Comparison of ENCODE assay signal across 9 mouse cellular contexts in the genomic region with DNA sequence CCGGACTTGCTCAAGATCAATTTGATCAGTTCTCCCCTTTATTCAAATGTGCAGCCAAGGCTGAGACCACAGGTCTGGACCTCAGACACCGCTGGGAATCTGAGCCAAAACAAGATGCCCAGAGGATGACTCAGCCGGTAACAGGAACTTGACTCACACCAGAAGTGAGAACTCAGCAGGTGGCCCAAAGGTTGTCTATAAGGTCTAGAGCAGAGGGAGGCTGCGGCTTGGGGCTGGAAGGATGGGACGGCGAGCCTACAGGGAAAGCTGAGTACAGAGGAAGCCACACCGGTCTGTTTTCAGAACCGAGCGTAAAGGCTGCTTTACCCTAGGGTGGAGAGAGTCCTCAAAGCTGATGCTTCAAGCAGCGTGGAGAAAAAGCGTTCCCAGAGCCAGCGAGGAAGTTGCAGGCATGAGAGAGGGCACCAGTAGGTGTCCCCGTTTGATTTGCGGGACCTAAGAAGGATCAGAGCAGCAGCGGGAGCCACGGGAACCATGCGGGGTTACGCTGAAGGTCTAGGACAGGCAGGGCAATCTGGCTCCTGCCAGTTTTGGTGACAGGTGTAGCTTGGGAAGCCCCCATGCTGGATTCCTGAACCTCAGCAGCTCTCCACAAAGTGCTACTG. TPM values are rescaled to one million over a fixed set of nuclear protein-coding genes. Genes with fewer than 3 reads are reported as not detected.
DNase-seq lines count a peak whose midpoint lies in the region; ATAC-seq and TF ChIP-seq lines count a peak whose summit lies in the region.
"Had no signal": no experiment of that assay in that cellular context is flagged by ENCODE, and none has a peak within 500 bp of the region (broad histone marks: within the 10 kb centered on the region; RNA-seq: fewer than 3 reads in every experiment).

No protein-coding gene starts in this region.

- H3K4me2 ChIP-seq in intestine, embryonic 14.5 days (ENCODE audit: low read length): peak overlapping the region; percentile 34
- H3K4me2 ChIP-seq: midbrain, embryonic 12.5 days had no signal

- no peak for TF ChIP-seq POLR2A in ES-Bruce4 (IDR thresholded peaks at IDR 0.05; ENCODE audit: insufficient read depth, low read length)

- DNase-seq in heart, embryonic 10.5 days (ENCODE audit: low spot score): no peak
- DNase-seq in heart, postnatal 25 days (ENCODE audit: low spot score): no peak
- DNase-seq in cerebellum, postnatal 14 days: peak; percentile 21 to 37
- no peak for DNase-seq in intestine, embryonic 14.5 days (ENCODE audit: low spot score)
- DNase-seq in retina, postnatal 1 day: peak; percentile 48
- no peak for DNase-seq in layer of hippocampus, postnatal 25 days (ENCODE audit: extremely low spot score in 1 of 2, low spot score in 1 of 2)
- no peak for DNase-seq in thymus, postnatal 36 days

- H3K9ac ChIP-seq in ES-Bruce4 (ENCODE audit: low read depth, poor library complexity, severe bottlenecking): no peak overlapping the region
- no peak overlapping the region for H3K9ac ChIP-seq in intestine, embryonic 14.5 days (ENCODE audit: low read length)
- H3K9ac ChIP-seq: midbrain, embryonic 12.5 days had no signal

- ATAC-seq in intestine, embryonic 14.5 days (replicated peaks; ENCODE audit: low FRiP score, low TSS enrichment, low read depth): no peak

- TF ChIP-seq CTCF in ES-Bruce4 (IDR thresholded peaks at IDR 0.05; ENCODE audit: low read depth, low read length): no peak

- H3K27me3 ChIP-seq in heart, embryonic 10.5 days (ENCODE audit: insufficient read depth, poor library complexity, severe bottlenecking): peaks cover 4% of the 10 kb centered on the region; the same call in 1 of the 2 replicates
- no peaks in the 10 kb centered on the region for H3K27me3 ChIP-seq in ES-Bruce4 (ENCODE audit: control insufficient read depth, insufficient read depth, low read length, poor library complexity, severe bottlenecking)
- no peaks in the 10 kb centered on the region for H3K27me3 ChIP-seq in intestine, embryonic 14.5 days (replicated peaks; ENCODE audit: control insufficient read depth, insufficient read depth, low read length)

- peak overlapping the region; percentile 34 for H3K4me3 ChIP-seq in heart, embryonic 10.5 days
- peak overlapping the region; percentile 13; the same call in 1 of the 2 replicates for H3K4me3 ChIP-seq in ES-Bruce4 (ENCODE audit: low read depth, low read length)
- H3K4me3 ChIP-seq in intestine, embryonic 14.5 days (ENCODE audit: low read depth, low read length): no peak overlapping the region
- H3K4me3 ChIP-seq: midbrain, embryonic 12.5 days had no signal

- no peaks in the 10 kb centered on the region for H3K36me3 ChIP-seq in heart, embryonic 10.5 days
- H3K36me3 ChIP-seq in ES-Bruce4 (ENCODE audit: control insufficient read depth, insufficient read depth, low read length, poor library complexity, severe bottlenecking): no peaks in the 10 kb centered on the region
- no peaks in the 10 kb centered on the region for H3K36me3 ChIP-seq in intestine, embryonic 14.5 days (ENCODE audit: control insufficient read depth, insufficient read depth, low read length)
- H3K36me3 ChIP-seq: midbrain, embryonic 12.5 days had no signal

- 6% methylated on average over 18 of the region's 18 CpGs for WGBS in heart, embryonic 10.5 days
- 18% methylated on average over 18 of the region's 18 CpGs for WGBS in intestine, embryonic 14.5 days

- H3K27ac ChIP-seq in heart, embryonic 10.5 days: peak overlapping the region; percentile 47
- H3K27ac ChIP-seq in ES-Bruce4 (ENCODE audit: insufficient read depth, low read length): no peak overlapping the region
- H3K27ac ChIP-seq in intestine, embryonic 14.5 days (ENCODE audit: low read depth): no peak overlapping the region
- H3K27ac ChIP-seq: midbrain, embryonic 12.5 days had no signal

- peaks cover 24% of the 10 kb centered on the region for H3K4me1 ChIP-seq in heart, embryonic 10.5 days
- no peaks in the 10 kb centered on the region for H3K4me1 ChIP-seq in ES-Bruce4 (ENCODE audit: control insufficient read depth, insufficient read depth, low read length)
- peaks cover 16% of the 10 kb centered on the region; the same call in 1 of the 2 replicates for H3K4me1 ChIP-seq in intestine, embryonic 14.5 days (replicated peaks; ENCODE audit: control insufficient read depth, insufficient read depth, low read length)

- TF ChIP-seq EP300 in ES-Bruce4 (IDR thresholded peaks at IDR 0.05; ENCODE audit: insufficient read depth, low read depth, low read length): no peak

- intact Hi-C loops in heart, postnatal 25 days (cut with DNase I): no loop called here

- H3K9me3 ChIP-seq in heart, embryonic 10.5 days: 0 out of 2 replicates have a peak, but pooled peaks cover 5% of the 10 kb centered on the region
- no peaks in the 10 kb centered on the region; the same call in 1 of the 2 replicates for H3K9me3 ChIP-seq in ES-Bruce4 (replicated peaks; ENCODE audit: control insufficient read depth, insufficient read depth, low read length, poor library complexity, severe bottlenecking)
- H3K9me3 ChIP-seq in intestine, embryonic 14.5 days (ENCODE audit: control insufficient read depth, low read length): no peaks in the 10 kb centered on the region

RNA-seq across cellular contexts. Expression of gene Zfp366, which starts 32.2 kb away (rescaled TPM):
- polyA plus RNA-seq in heart, embryonic 10.5 days (2016; fragmentation: Nextera tagmentation; extraction: Ambion mirVana): 0.10 and 0.14 TPM in 2 replicates
- 10 to 100 TPM in 1 of 2 experiments, 1 to 10 TPM in 1; 8.9 to 11.6 TPM for total RNA-seq in heart, postnatal 25 days (2021)
- not detected in 2 replicates for polyA plus RNA-seq in ES-Bruce4 (2011; ENCODE audit: insufficient read depth, insufficient read length, low read depth, missing spikeins)
- polyA plus RNA-seq in intestine, embryonic 14.5 days (2014; fragmentation: Nextera tagmentation; extraction: Ambion mirVana): 0.79 and 0.83 TPM in 2 replicates
- 1 to 10 TPM; 2.8 to 3.9 TPM for total RNA-seq in layer of hippocampus, postnatal 25 days (2021)

Comparison
In these comparisons a context has a peak if more than half of its experiments do, and no peak if none do; other contexts are left out.
1. DNase-seq: peak in cerebellum, postnatal 14 days (2 of 2) and retina, postnatal 1 day (single experiment); none in heart, embryonic 10.5 days (single experiment), heart, postnatal 25 days (single experiment), intestine, embryonic 14.5 days (single experiment), layer of hippocampus, postnatal 25 days (0 of 2) and thymus, postnatal 36 days (0 of 2).